Mouse (Mus musculus): ENCODE measurements around the gene Cog8. TPM values are rescaled to one million over a fixed set of nuclear protein-coding genes. Genes with fewer than 3 reads are reported as not detected.

The Cog8 gene
- polyA plus RNA-seq, 1 experiment = 18.7 TPM

DNA sequence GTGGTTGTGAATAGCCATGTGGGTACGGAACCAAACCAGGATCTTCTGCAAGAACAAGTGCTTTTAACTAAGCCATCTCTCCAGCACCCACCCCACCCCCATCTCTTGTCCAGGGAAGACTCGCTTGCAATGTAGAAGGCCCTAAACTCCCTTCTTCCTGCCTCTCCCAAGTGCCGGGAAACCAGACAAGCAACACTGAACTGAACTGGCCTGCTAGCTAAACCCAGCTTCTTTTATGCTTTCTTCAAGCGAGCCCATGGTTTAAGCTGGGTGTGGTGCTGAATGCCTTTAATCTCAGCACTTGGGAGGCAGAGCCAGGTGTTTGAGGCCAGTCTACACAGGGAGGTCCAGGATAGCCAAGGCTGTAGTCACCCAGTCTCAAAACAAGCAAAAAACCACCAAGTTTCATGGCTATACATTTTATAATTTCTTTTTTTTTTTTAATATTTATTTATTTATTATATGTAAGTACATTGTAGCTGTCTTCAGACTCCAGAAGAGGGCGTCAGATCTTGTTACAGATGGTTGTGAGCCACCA is 32.1 kb upstream of the Cog8 start:
- no peak overlapping the region for H3K4me3 ChIP-seq (ENCODE audit: low read depth, low read length)
- no peaks in the 10 kb centered on the region for H3K27me3 ChIP-seq (ENCODE audit: control insufficient read depth, insufficient read depth, low read length)
- H3K36me3 ChIP-seq (ENCODE audit: control insufficient read depth, insufficient read depth, low read length) = peaks cover 24% of the 10 kb centered on the region
- TF ChIP-seq CTCF (IDR thresholded peaks at IDR 0.05; ENCODE audit: extremely low read depth, insufficient read length, insufficient replicate concordance, low read depth, low read length) (no peak), POLR2A (IDR thresholded peaks at IDR 0.05; ENCODE audit: low read depth, low read length) (no peak)
- H3K27ac ChIP-seq (ENCODE audit: insufficient read depth, low read depth, low read length) = no peak overlapping the region
- 96% methylated on average over 5 of the region's 5 CpGs for WGBS
- H3K4me1 ChIP-seq (ENCODE audit: control insufficient read depth, insufficient read depth, insufficient read length, low read length) = no peaks in the 10 kb centered on the region

DNA sequence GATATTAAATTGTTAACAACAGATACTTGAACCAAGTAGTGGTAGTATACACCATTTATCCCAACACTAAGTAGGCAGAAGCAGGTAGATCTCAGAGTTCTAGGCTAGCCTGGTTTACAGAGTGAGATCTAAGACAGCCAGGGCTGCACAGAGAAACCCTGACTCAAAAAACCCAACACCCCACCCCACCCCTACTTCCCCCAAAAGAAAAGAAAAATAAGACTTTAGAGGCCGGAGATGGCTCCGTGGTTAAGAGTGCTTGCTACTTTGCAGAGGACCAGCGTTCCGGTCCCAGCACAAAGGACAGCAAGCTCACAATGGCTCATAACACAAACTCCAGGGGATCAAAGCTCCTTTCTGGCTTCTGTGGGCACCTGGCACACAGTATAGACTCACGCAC is 29.5 kb upstream of the Cog8 start:
- H3K4me1 ChIP-seq (ENCODE audit: control insufficient read depth, insufficient read depth, insufficient read length, low read length) = no peaks in the 10 kb centered on the region
- 97% methylated on average over 5 of the region's 5 CpGs for WGBS
- H3K36me3 ChIP-seq (ENCODE audit: control insufficient read depth, insufficient read depth, low read length) = peaks cover 31% of the 10 kb centered on the region
- no peak overlapping the region for H3K27ac ChIP-seq (ENCODE audit: insufficient read depth, low read depth, low read length)
- TF ChIP-seq POLR2A (IDR thresholded peaks at IDR 0.05; ENCODE audit: low read depth, low read length) (no peak), CTCF (IDR thresholded peaks at IDR 0.05; ENCODE audit: extremely low read depth, insufficient read length, insufficient replicate concordance, low read depth, low read length) (no peak)
- H3K27me3 ChIP-seq (ENCODE audit: control insufficient read depth, insufficient read depth, low read length) = no peaks in the 10 kb centered on the region
- H3K4me3 ChIP-seq (ENCODE audit: low read depth, low read length) = no peak overlapping the region

DNA sequence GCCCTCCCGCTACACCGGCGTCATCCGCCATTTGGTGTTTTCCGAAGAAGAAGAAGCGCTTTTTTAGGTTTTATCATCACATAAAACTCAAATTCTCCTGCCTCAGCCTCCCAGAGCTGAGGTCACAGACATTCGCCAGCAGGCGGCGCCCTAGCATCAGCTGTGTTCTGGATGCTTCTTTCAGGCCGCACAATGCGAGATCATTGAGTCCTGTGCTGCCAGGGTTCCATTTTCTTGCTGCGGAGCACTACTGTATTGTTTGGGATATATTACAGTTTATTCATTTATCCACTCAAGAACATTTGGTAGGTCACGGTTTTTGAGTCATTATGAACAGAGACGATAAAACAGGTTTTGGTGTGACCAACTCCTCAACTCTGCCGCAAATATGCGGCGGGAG is 28.9 kb upstream of the Cog8 start:
- peaks cover 36% of the 10 kb centered on the region for H3K36me3 ChIP-seq (ENCODE audit: control insufficient read depth, insufficient read depth, low read length)
- H3K4me1 ChIP-seq (ENCODE audit: control insufficient read depth, insufficient read depth, insufficient read length, low read length) = no peaks in the 10 kb centered on the region
- TF ChIP-seq POLR2A (IDR thresholded peaks at IDR 0.05; ENCODE audit: low read depth, low read length) = no peak
- peak; percentile 53; the same call in 1 of the 2 replicates for TF ChIP-seq CTCF (IDR thresholded peaks at IDR 0.05; ENCODE audit: extremely low read depth, insufficient read length, insufficient replicate concordance, low read depth, low read length)
- H3K4me3 ChIP-seq (ENCODE audit: low read depth, low read length) = no peak overlapping the region
- H3K27me3 ChIP-seq (ENCODE audit: control insufficient read depth, insufficient read depth, low read length) = no peaks in the 10 kb centered on the region
- 95% methylated on average over 17 of the region's 17 CpGs for WGBS
- no peak overlapping the region for H3K27ac ChIP-seq (ENCODE audit: insufficient read depth, low read depth, low read length)

DNA sequence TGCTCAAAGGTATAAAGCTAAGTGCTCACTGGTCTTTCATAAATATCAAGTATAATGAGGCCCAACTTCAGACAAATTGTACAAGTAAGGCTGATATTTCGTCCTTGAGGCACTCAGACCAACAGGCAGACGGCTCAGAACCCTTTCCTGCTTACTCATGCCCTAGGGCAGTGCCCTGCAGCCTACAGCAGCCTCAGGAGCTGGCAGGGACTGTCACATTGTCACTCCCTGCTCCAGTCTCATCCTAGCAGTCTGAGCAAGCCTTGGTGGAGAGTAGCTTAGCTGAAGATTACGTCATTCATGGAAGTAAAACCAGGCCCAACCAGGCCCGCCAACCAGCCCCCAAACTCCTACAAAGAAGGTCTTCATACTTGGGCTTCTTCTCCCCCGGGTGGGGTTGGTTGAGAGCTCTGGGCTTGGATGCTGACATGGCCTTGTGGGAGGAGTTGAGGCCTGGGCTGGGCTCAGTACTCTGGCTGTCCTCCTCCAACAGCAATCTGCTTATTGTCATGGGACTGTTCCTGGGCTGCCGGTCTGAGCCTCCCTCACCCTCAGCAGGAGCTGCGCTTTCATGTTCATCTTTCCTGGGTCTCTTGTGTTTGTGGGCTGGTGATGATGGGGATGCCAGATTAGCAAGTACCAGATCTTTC is 19.9 kb upstream of the Cog8 start:
- WGBS = 83% methylated on average over 7 of the region's 7 CpGs
- no peak for TF ChIP-seq POLR2A (IDR thresholded peaks at IDR 0.05; ENCODE audit: low read depth, low read length)
- TF ChIP-seq CTCF (IDR thresholded peaks at IDR 0.05; ENCODE audit: extremely low read depth, insufficient read length, insufficient replicate concordance, low read depth, low read length) = no peak

DNA sequence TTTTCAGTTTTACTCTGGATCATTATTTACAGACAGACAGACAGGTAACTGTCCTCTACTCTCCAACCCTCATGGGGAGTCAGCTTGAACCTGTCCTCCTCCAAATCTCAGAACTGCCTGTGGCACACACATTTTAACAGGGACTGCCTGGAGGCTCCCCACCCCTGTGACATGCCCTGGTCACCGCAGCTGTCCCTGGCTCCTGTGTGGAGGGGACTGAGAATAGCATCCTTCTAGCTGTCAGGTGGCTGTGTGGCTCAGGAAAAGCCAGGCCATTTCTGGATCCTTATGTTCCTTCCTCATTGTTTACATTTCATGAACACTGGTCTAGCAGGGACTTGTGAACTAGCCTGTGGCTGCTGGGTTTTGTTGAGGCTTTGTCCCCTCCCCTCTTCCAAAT is 17.6 kb upstream of the Cog8 start:
- no peak for TF ChIP-seq POLR2A (IDR thresholded peaks at IDR 0.05; ENCODE audit: low read depth, low read length)
- TF ChIP-seq CTCF (IDR thresholded peaks at IDR 0.05; ENCODE audit: extremely low read depth, insufficient read length, insufficient replicate concordance, low read depth, low read length) = no peak
- Histone ChIP-seq H3K27me3 (ENCODE audit: control insufficient read depth, insufficient read depth, low read length) (no peaks in the 10 kb centered on the region), H3K36me3 (ENCODE audit: control insufficient read depth, insufficient read depth, low read length) (peaks cover 54% of the 10 kb centered on the region), H3K27ac (ENCODE audit: insufficient read depth, low read depth, low read length) (no peak overlapping the region), H3K4me1 (ENCODE audit: control insufficient read depth, insufficient read depth, insufficient read length, low read length) (no peaks in the 10 kb centered on the region), H3K4me3 (ENCODE audit: low read depth, low read length) (no peak overlapping the region)
- WGBS = 86% methylated on average over 1 of the region's 1 CpGs

More for the DNA sequence above, 19.9 kb upstream of the Cog8 start:
- Histone ChIP-seq H3K27ac (ENCODE audit: insufficient read depth, low read depth, low read length) (no peak overlapping the region), H3K36me3 (ENCODE audit: control insufficient read depth, insufficient read depth, low read length) (peaks cover 63% of the 10 kb centered on the region), H3K4me3 (ENCODE audit: low read depth, low read length) (no peak overlapping the region), H3K27me3 (ENCODE audit: control insufficient read depth, insufficient read depth, low read length) (no peaks in the 10 kb centered on the region), H3K4me1 (ENCODE audit: control insufficient read depth, insufficient read depth, insufficient read length, low read length) (no peaks in the 10 kb centered on the region)

DNA sequence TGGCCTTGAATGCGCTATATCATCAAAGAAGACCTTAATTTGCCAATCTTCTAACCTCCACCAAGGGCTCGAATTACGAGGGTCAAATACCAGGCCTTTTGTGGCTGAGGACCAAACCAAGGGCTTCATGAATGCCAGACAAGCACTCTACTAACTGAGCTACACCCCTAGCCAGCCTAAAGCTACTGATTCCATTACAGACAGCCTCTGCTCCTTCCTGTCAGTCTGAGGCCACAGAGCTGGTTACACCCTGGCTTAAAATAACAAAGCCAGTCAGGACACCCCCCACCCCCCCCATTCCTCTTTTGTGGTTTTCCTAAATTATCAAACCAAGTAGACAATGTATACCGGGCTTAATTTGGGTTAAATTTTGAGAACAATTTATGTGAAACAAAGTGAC is 17.2 kb upstream of the Cog8 start:
- Histone ChIP-seq H3K36me3 (ENCODE audit: control insufficient read depth, insufficient read depth, low read length) (peaks cover 50% of the 10 kb centered on the region), H3K4me3 (ENCODE audit: low read depth, low read length) (no peak overlapping the region), H3K27me3 (ENCODE audit: control insufficient read depth, insufficient read depth, low read length) (no peaks in the 10 kb centered on the region), H3K27ac (ENCODE audit: insufficient read depth, low read depth, low read length) (no peak overlapping the region), H3K4me1 (ENCODE audit: control insufficient read depth, insufficient read depth, insufficient read length, low read length) (no peaks in the 10 kb centered on the region)
- 89% methylated on average over 4 of the region's 4 CpGs for WGBS
- TF ChIP-seq POLR2A (IDR thresholded peaks at IDR 0.05; ENCODE audit: low read depth, low read length) (no peak), CTCF (IDR thresholded peaks at IDR 0.05; ENCODE audit: extremely low read depth, insufficient read length, insufficient replicate concordance, low read depth, low read length) (no peak)
